Mouse (Mus musculus) kidney, adult 2 months (tissue): ENCODE results near the gene 6430571L13Rik.

Experiments used
- CTCF ChIP-seq: fragments of 200-500 bp; conservative IDR thresholded peaks from 2 replicates; pipeline ENCODE4 v1.5.1; 2011; ENCODE audit warnings: low read depth, mild to moderate bottlenecking, control low read depth, low read length, moderate library complexity, mixed read lengths; ENCODE audit not compliant: insufficient read depth, insufficient read length
- POLR2A ChIP-seq: fragments of 200-500 bp; IDR thresholded peaks from one replicate; pipeline ENCODE4 v1.6.1; 2011; ENCODE audit warnings: low read depth, low read length, control low read depth

GRCm38 (mm10) chr9:107400060-107400511, 59.7 kb downstream of the 6430571L13Rik start:
- no peak for TF ChIP-seq CTCF
- TF ChIP-seq POLR2A, result no peak
